Mouse (Mus musculus): ENCODE results near the gene Tas2r138. TPM values are rescaled to one million over a fixed set of nuclear protein-coding genes. Genes with fewer than 3 reads are reported as not detected.

Gene Tas2r138
- total RNA-seq, 4 experiments from 2014 or later: not detected

Other genes with a start within 250 kb of the Tas2r138 start
- gene E330009J07Rik, start 177.2 kb downstream of the Tas2r138 start, total RNA-seq (2022): 10 to 100 TPM; 52.2 to 62.2 (median 57.3) TPM
- gene Wee2, start 174.2 kb downstream of the Tas2r138 start, total RNA-seq (2022): under 1 TPM in 1 of 4 experiments, not detected in 3; 0.17 TPM
- gene Ssbp1, start 142.0 kb downstream of the Tas2r138 start, total RNA-seq (2022): 10 to 100 TPM; 27.5 to 36.0 (median 29.2) TPM
- not detected for gene Tas2r137, start 122.1 kb downstream of the Tas2r138 start, total RNA-seq (2022)
- not detected for gene Tas2r108, start 119.8 kb downstream of the Tas2r138 start, total RNA-seq (2022)
- not detected for gene Prss37, start 93.8 kb downstream of the Tas2r138 start, total RNA-seq (2022)
- not detected for gene Olfr461, start 58.3 kb downstream of the Tas2r138 start, total RNA-seq (2022)
- gene Olfr460, start 43.8 kb downstream of the Tas2r138 start, total RNA-seq (2022): not detected
- 1 to 10 TPM in 2 of 4 experiments, under 1 TPM in 2; 0.67 to 4.2 (median 2.0) TPM for gene Clec5a, start 27.5 kb downstream of the Tas2r138 start, total RNA-seq (2022)
- gene Mgam, start 15.5 kb upstream of the Tas2r138 start, total RNA-seq (2022): under 1 TPM in 1 of 4 experiments, not detected in 3; 0.39 TPM

Data from left cerebral cortex, adult 8-10 months (tissue).